Mouse (Mus musculus) gastrocnemius, adult 2 months (tissue): ENCODE data around the gene Chst8. TPM values are rescaled to one million over a fixed set of nuclear protein-coding genes. Genes with fewer than 3 reads are reported as not detected.

Experiments used
- DNase-seq: peaks from one replicate; pipeline ENCODE4 v3.0.0; 2022
- H3K27ac ChIP-seq: fragments of 200-600 bp; 2 replicates; pipeline ENCODE4 v1.8.1; 2022; ENCODE audit warnings: mild to moderate bottlenecking
- H3K4me3 ChIP-seq: fragments of 200-600 bp; 2 replicates; pipeline ENCODE4 v1.8.1; 2022; ENCODE audit warnings: mild to moderate bottlenecking, moderate library complexity
- CTCF ChIP-seq: fragments of 200-600 bp; IDR thresholded peaks from 2 replicates; pipeline ENCODE4 v1.8.1; 2022; ENCODE audit warnings: antibody characterized with exemption, mild to moderate bottlenecking, moderate library complexity
- intact Hi-C: fragments of 180-260 bp; cut with DNase I; formaldehyde crosslinking; loops from one replicate; pipeline ENCODE4 v1.15.1; 2025
- total RNA-seq, 2 experiments: library from RNA; stranded (reverse); gene quantifications; 2 replicates each; pipeline ENCODE4 v1.2.3; 2021

Chst8 gene
- total RNA-seq, 2 experiments from 2014 or later = 0.75 TPM; not detected in 1

- DNase-seq = no peak
- intact Hi-C loops = no loop called here
- no peak overlapping the region for H3K4me3 ChIP-seq
- TF ChIP-seq CTCF = no peak
- H3K27ac ChIP-seq = no peak overlapping the region
Observed at GRCm38 (mm10) chr7:34759378-34759822, 53.1 kb downstream of the Chst8 start.

- intact Hi-C loops = no loop called here
- no peak overlapping the region for H3K27ac ChIP-seq
- no peak for TF ChIP-seq CTCF
- H3K4me3 ChIP-seq = no peak overlapping the region
- DNase-seq = no peak
Observed at GRCm38 (mm10) chr7:34758721-34759120, 53.8 kb downstream of the Chst8 start.

GRCm38 (mm10) chr7:34757513-34757912 lies 55.0 kb downstream of the Chst8 start:
- no peak overlapping the region for H3K4me3 ChIP-seq
- intact Hi-C loops = no loop called here
- no peak for DNase-seq
- no peak overlapping the region for H3K27ac ChIP-seq
- TF ChIP-seq CTCF = peak; percentile 17; the same call in 1 of the 2 replicates

GRCm38 (mm10) chr7:34753140-34753886 lies 59.2 kb downstream of the Chst8 start:
- Histone ChIP-seq H3K27ac (no peak overlapping the region), H3K4me3 (no peak overlapping the region)
- TF ChIP-seq CTCF = no peak
- intact Hi-C loops = no loop called here
- DNase-seq = no peak

DNA sequence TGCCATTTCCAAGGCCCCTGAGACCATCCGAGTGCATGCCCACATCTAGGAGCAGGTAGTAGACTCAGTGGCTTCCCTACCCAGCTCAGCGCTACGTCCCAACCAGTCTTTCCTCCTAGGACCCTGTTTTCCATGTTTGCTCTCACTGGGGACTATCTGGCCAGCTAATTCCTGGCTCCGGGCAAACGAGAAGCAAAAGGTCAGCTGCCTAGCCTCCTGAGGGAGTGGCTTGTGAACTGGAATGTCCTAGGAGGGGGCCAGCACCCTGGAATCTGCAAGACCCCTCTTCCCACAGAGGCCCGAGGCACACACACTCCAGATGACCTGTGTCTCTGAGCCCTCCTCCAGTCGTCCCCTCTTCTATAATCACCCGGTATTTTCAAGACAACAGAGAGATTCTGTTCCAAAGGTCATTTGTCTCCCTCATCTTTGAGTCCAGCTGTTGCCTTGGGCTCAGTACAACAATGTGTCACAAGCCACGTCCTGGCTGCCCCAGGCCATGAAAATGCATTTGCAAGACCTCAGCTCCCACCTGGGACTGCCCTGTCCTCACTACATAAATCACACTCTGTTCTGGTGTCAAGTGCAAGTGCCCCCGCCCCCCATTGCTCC lies 60.3 kb downstream of the Chst8 start:
- no peak overlapping the region for H3K4me3 ChIP-seq
- peak; percentile 30 for DNase-seq
- TF ChIP-seq CTCF = no peak
- H3K27ac ChIP-seq = no peak overlapping the region
- intact Hi-C loops = no loop called here

DNA sequence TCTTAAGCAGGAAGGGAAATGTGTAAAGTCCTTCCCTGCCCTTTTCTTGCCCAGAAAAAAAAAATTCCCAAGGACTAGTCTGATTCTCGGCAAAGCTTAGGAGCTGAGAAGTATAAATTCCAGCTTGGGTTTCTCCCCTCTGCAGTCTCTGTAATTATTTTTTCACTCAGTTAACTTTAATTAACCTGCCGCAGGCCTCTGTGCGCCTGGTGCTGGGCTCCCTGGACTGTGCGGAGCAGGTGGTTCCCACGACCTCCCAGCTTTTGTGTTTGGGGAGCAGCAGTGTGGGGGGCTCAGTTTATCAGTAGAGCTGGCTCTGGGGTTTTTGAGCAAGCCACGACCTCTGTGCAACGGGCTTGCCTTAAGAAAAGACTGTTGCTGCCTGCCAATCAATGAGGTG lies 62.2 kb downstream of the Chst8 start:
- H3K27ac ChIP-seq = no peak overlapping the region
- no peak for TF ChIP-seq CTCF
- DNase-seq = no peak
- intact Hi-C loops = no loop called here
- H3K4me3 ChIP-seq = no peak overlapping the region

DNA sequence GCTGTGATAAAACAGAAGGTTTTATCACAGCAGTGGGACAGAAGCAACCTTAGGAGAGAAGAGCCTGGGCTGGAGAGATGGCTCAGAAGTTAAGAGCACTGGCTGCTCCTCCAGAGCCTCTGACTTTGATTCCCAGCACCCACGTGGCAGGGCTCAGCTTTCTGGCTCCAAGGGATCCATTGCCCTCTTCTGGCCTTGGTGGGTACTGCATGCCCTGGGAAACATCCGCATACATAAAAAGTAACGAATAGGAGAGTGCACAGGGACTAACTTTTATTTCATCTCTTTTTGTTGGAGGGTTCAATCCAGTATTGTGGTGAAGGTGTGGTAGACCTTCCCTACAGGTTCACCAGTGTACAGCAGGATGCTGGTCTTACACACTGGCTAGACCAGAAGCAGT lies 62.8 kb downstream of the Chst8 start:
- intact Hi-C loops = no loop called here
- DNase-seq = no peak

GRCm38 (mm10) chr7:34748501-34748900 lies 64.0 kb downstream of the Chst8 start:
- TF ChIP-seq CTCF = no peak
- Histone ChIP-seq H3K27ac (no peak overlapping the region), H3K4me3 (no peak overlapping the region)
- intact Hi-C loops = no loop called here
- no peak for DNase-seq

More for the DNA sequence above, 62.8 kb downstream of the Chst8 start:
- H3K4me3 ChIP-seq = no peak overlapping the region
- H3K27ac ChIP-seq = no peak overlapping the region
- TF ChIP-seq CTCF = peak; percentile 51

DNA sequence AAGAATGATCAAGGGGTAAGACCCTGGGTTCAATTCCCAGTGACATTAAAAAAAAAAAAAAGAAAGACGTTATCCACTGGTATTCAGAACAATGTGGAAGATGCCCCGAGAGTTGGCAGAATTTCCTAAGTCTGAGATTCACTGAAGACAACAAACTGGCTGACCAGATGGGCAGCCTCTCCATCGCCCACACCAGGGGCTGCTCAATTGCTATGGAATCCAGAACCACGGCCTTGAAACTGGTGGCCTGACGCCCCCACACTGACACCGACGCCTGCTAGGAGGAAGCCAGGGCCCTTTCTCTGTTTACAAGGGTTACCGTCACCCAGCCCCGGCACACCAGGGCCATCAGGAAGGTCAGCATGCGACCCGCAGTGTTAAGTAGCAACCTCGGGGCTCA lies 64.8 kb downstream of the Chst8 start:
- TF ChIP-seq CTCF = no peak
- DNase-seq = no peak
- Histone ChIP-seq H3K4me3 (no peak overlapping the region), H3K27ac (no peak overlapping the region)
- intact Hi-C loops = no loop called here

GRCm38 (mm10) chr7:34746586-34746985 lies 65.9 kb downstream of the Chst8 start:
- Histone ChIP-seq H3K4me3 (no peak overlapping the region), H3K27ac (no peak overlapping the region; the same call in 1 of the 2 replicates)
- no peak for TF ChIP-seq CTCF
- DNase-seq = no peak
- intact Hi-C loops = no loop called here

- TF ChIP-seq CTCF = no peak
- intact Hi-C loops = no loop called here
- H3K4me3 ChIP-seq = no peak overlapping the region
Observed at GRCm38 (mm10) chr7:34746165-34746564, 66.3 kb downstream of the Chst8 start.

DNA sequence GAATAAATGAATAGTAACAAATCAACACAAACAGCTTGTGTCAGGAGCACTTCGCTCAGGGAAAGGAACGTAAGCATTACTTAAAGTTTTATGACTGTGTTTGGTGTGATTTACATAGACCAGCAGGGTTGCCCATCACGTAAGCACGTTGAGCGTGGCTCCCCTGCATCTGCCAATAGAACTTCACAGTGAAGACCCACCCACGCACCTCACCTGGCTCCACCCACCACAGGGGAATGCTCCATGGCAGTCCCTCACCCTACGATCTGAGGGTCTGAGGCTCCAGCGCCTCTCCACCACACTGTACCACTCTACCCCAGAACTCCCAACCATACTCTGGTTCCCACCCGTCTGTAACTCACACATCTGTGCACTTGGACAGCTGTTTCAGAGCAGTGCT lies 67.1 kb downstream of the Chst8 start:
- intact Hi-C loops = no loop called here
- no peak for TF ChIP-seq CTCF
- Histone ChIP-seq H3K27ac (no peak overlapping the region), H3K4me3 (no peak overlapping the region)
- DNase-seq = no peak

More at GRCm38 (mm10) chr7:34746165-34746564, 66.3 kb downstream of the Chst8 start:
- DNase-seq = peak; percentile 41
- no peak overlapping the region; the same call in 1 of the 2 replicates for H3K27ac ChIP-seq

GRCm38 (mm10) chr7:34744994-34745393 lies 67.5 kb downstream of the Chst8 start:
- intact Hi-C loops = no loop called here
- H3K27ac ChIP-seq = no peak overlapping the region
- no peak overlapping the region for H3K4me3 ChIP-seq
- DNase-seq = no peak
- TF ChIP-seq CTCF = no peak
